Mouse (Mus musculus) monocyte, adult 59 days (primary cell): ENCODE data around the gene Vegfd. TPM values are rescaled to one million over a fixed set of nuclear protein-coding genes. Genes with fewer than 3 reads are reported as not detected.

Experiments used
- total RNA-seq, 2 experiments: library from RNA; stranded (reverse); gene quantifications; one replicate each; pipeline ENCODE4 v1.2.4; 2023

Gene Vegfd
- total RNA-seq = not detected

GRCm38 (mm10) chrX:164373081-164373480 is at the start of gene Vegfd:
Gene Vegfd (plus strand): TSS chrX:164373378.

DNA sequence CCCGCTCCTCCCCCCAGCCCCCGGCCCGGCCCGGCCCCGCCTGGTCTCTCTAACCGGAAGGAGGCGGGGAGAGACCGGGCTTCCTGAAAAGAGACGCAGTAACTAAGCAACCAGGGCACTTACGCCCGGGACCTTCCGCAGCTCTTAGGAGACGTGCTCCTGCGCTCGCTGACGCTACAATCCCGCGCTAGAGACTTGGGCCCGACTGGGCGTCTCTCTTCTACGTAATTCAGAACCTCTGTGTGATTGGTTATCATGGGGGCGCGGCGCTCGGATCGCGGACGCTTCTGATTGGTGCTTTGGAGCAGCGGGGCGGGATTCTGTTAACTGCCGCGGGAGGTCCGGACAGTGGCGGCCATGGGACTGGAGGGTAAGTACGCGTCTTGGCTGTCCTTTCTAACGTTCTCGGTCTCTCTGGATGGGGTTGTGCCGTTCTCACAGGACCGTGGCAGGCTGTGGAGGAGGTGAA is 46.3 kb downstream of the Vegfd start, which contains the start of gene Piga:
Piga (plus strand) TSS at position 317 of the 469 bp plus-strand sequence.

DNA sequence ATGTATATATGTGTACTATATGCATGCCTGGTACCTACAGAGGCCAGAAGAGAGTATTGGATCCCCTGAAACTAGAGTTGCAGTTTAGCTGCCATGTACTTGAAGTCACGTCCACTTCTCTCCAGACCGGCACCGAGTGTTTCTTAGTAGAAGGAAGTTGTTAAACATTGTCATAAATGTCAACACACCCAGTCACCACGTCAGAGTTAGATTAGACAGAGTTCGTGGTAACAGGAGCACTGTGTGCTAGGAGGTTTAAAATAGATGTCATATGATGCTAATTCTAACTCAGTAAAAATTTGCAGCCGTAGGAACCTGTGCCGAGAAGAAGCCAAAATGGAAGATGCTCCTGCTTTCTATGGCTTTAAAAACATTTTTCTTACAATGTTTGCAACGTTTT is 63.5 kb downstream of the Vegfd start, which contains the start of gene Asb11:
Asb11 (plus strand) TSS at position 286 of the 400 bp plus-strand sequence.

Other genes starting within 250 kb of the Vegfd start
- not detected for gene Ace2, start 234.0 kb upstream of the Vegfd start, total RNA-seq
- 10 to 100 TPM in 1 of 2 experiments, 1 to 10 TPM in 1; 9.7 to 11.8 TPM for gene Bmx, start 115.2 kb upstream of the Vegfd start, total RNA-seq
- 1 to 10 TPM in 1 of 2 experiments, not detected in 1; 1.5 TPM for gene Pir, start 104.0 kb upstream of the Vegfd start, total RNA-seq
- gene Piga, start 46.4 kb downstream of the Vegfd start, total RNA-seq = 10 to 100 TPM; 10.5 to 13.1 TPM
- not detected for gene Asb11, start 63.6 kb downstream of the Vegfd start, total RNA-seq
- gene Asb9, start 132.9 kb downstream of the Vegfd start, total RNA-seq = not detected